16 mouse cellular contexts compared by ENCODE assay signal in the genomic region with DNA sequence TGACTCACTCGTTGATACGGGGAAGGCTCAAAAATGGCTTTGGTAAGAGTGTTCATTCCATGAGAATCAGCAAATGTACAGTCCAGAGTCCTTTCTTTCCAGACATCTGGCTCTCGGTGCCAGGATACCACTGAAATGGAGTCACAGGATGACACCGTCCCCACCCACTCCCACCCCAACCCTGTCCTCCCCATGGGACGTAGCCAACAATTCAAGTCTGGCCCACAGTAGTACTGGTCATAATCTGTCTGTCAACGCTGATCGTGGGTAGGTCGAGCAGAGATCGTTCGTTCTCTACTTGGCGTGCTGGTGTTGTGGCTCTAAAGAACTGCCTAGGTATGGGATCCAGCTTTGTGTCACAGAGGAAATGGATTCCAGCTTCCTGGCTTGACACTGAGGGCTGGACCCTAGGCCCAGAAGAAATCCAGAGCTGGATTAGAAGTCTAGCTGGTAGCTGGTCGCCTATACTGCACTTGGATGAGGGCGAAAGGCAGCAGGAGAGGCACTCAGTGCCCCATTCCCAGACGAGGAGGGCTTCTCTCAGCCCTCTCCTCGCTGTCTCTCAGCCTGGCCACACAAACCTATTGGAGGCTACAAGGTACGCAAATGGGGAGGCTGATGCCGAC. TPM values are rescaled to one million over a fixed set of nuclear protein-coding genes. Genes with fewer than 3 reads are reported as not detected.
DNase-seq lines count a peak whose midpoint lies in the region; ATAC-seq and TF ChIP-seq lines count a peak whose summit lies in the region.
"Had no signal": no experiment of that assay in that cellular context is flagged by ENCODE, and none has a peak within 500 bp of the region (broad histone marks: within the 10 kb centered on the region; RNA-seq: fewer than 3 reads in every experiment).

No protein-coding gene starts in this region.

- no peak overlapping the region for H3K4me2 ChIP-seq in kidney, embryonic 14.5 days (replicated peaks; ENCODE audit: low read depth, low read length)
- H3K4me2 ChIP-seq in CH12.LX (ENCODE audit: insufficient read depth, low read depth, poor library complexity, severe bottlenecking) = peak overlapping the region; percentile 67
- peak overlapping the region; percentile 13; the same call in 1 of the 2 replicates for H3K4me2 ChIP-seq in liver, postnatal 0 days (ENCODE audit: low read depth, low read length)
- H3K4me2 ChIP-seq in hindbrain, embryonic 16.5 days (ENCODE audit: low read length) = no peak overlapping the region
- H3K4me2 ChIP-seq: forebrain, embryonic 12.5 days; hindbrain, embryonic 14.5 days; stomach, embryonic 15.5 days had no signal

- no peak for TF ChIP-seq RAD21 in CH12.LX (IDR thresholded peaks at IDR 0.05; ENCODE audit: low read depth, low read length)

- dilution Hi-C loops in CH12.LX (cut with MboI; ENCODE audit: extremely low pct_ligation_motif_present, extremely low pct_unique_long_range_greater_than_20kb, low sequenced_read_pairs) = no loop called here

- no peaks in the 10 kb centered on the region for H3K36me3 ChIP-seq in kidney, embryonic 14.5 days (ENCODE audit: control insufficient read depth, insufficient read depth, low read length)
- H3K36me3 ChIP-seq in CH12.LX (replicated peaks in 1 of 2; ENCODE audit: control insufficient read depth in 1 of 2, insufficient read depth in 1 of 2, low read length in 1 of 2) = peaks cover 0 to 4% of the 10 kb centered on the region in 2 experiments
- H3K36me3 ChIP-seq in liver, postnatal 0 days (replicated peaks; ENCODE audit: insufficient read depth, low read length) = no peaks in the 10 kb centered on the region
- H3K36me3 ChIP-seq in hindbrain, embryonic 16.5 days (ENCODE audit: control insufficient read depth, insufficient read depth, low read length) = no peaks in the 10 kb centered on the region
- H3K36me3 ChIP-seq: forebrain, embryonic 12.5 days; stomach, embryonic 15.5 days had no signal

- ATAC-seq in kidney, embryonic 14.5 days (ENCODE audit: low FRiP score, low TSS enrichment) = no peak
- ATAC-seq in liver, postnatal 0 days = no peak
- no peak for ATAC-seq in hindbrain, embryonic 16.5 days

- no peak overlapping the region for H3K9ac ChIP-seq in kidney, embryonic 14.5 days (ENCODE audit: low read depth, low read length)
- peak overlapping the region; percentile 79 for H3K9ac ChIP-seq in CH12.LX (ENCODE audit: insufficient read depth, low read depth)
- no peak overlapping the region for H3K9ac ChIP-seq in liver, postnatal 0 days (replicated peaks)
- H3K9ac ChIP-seq in hindbrain, embryonic 16.5 days (ENCODE audit: low read depth, low read length) = no peak overlapping the region
- H3K9ac ChIP-seq: forebrain, embryonic 12.5 days; hindbrain, embryonic 14.5 days; stomach, embryonic 15.5 days had no signal

- peak; percentile 24 to 48 for DNase-seq in kidney, postnatal 36 days
- no peak for DNase-seq in CH12.LX (ENCODE audit: extremely low read depth)
- no peak for DNase-seq in liver, postnatal 0 days
- DNase-seq in adrenal gland, postnatal 14 days = no peak
- DNase-seq in right cerebral cortex, postnatal 36 days (ENCODE audit: low spot score in 2 of 2) = no peak
- DNase-seq: cerebellum, adult 18-20 months; kidney, adult 9 months; lung, postnatal 10 days; thymus, postnatal 14 days had no signal

- no peak; the same call in 1 of the 2 replicates for TF ChIP-seq POLR2A in CH12.LX (IDR thresholded peaks at IDR 0.05; ENCODE audit: low read depth, low read length)
- TF ChIP-seq POLR2A in embryonic fibroblast, embryonic 13.5 days (IDR thresholded peaks at IDR 0.05; ENCODE audit: low read depth, low read length) = 0 out of 2 replicates have a peak, but pooled peaks have one; percentile 23

- no peak overlapping the region for H3K4me3 ChIP-seq in kidney, embryonic 14.5 days (ENCODE audit: low read length)
- peak overlapping the region; percentile 23 to 59 (median 40) for H3K4me3 ChIP-seq in CH12.LX (replicated peaks in 1 of 3; ENCODE audit: low read depth in 2 of 3, low read length in 2 of 3, poor library complexity in 1 of 3)
- H3K4me3 ChIP-seq in embryonic fibroblast, embryonic 13.5 days (ENCODE audit: insufficient read depth, low read length) = no peak overlapping the region
- no peak overlapping the region for H3K4me3 ChIP-seq in liver, postnatal 0 days (ENCODE audit: low read depth, low read length)
- no peak overlapping the region for H3K4me3 ChIP-seq in hindbrain, embryonic 16.5 days (ENCODE audit: low read length)
- H3K4me3 ChIP-seq: forebrain, embryonic 12.5 days; layer of hippocampus, adult 2 months; stomach, embryonic 15.5 days had no signal

- TF ChIP-seq EP300 in CH12.LX (IDR thresholded peaks at IDR 0.05; ENCODE audit: low read length) = no peak
- no peak for TF ChIP-seq EP300 in liver, postnatal 0 days (IDR thresholded peaks at IDR 0.05; ENCODE audit: low read depth)

- H3K79me2 ChIP-seq in CH12.LX (replicated peaks; ENCODE audit: control insufficient read depth, extremely low read depth, insufficient read depth, poor library complexity, severe bottlenecking) = no peaks in the 10 kb centered on the region

- H3K27ac ChIP-seq in kidney, embryonic 14.5 days (ENCODE audit: low read depth, low read length) = no peak overlapping the region
- peak overlapping the region; percentile 34 for H3K27ac ChIP-seq in CH12.LX (ENCODE audit: insufficient read depth, low read depth)
- peak overlapping the region; percentile 92 for H3K27ac ChIP-seq in embryonic fibroblast, embryonic 13.5 days (ENCODE audit: insufficient read depth, low read length)
- no peak overlapping the region for H3K27ac ChIP-seq in liver, postnatal 0 days (ENCODE audit: low read depth)
- H3K27ac ChIP-seq in hindbrain, embryonic 16.5 days (ENCODE audit: low read depth, low read length) = no peak overlapping the region
- H3K27ac ChIP-seq: forebrain, embryonic 12.5 days; hindbrain, embryonic 14.5 days; layer of hippocampus, adult 2 months; stomach, embryonic 15.5 days had no signal

- no peaks in the 10 kb centered on the region for H3K9me3 ChIP-seq in kidney, embryonic 14.5 days (ENCODE audit: control insufficient read depth, low read length)
- H3K9me3 ChIP-seq in CH12.LX (replicated peaks; ENCODE audit: low read length) = no peaks in the 10 kb centered on the region
- no peaks in the 10 kb centered on the region for H3K9me3 ChIP-seq in liver, postnatal 0 days (ENCODE audit: low read length)
- no peaks in the 10 kb centered on the region for H3K9me3 ChIP-seq in hindbrain, embryonic 16.5 days (ENCODE audit: control insufficient read depth, low read length)
- H3K9me3 ChIP-seq: forebrain, embryonic 12.5 days; stomach, embryonic 15.5 days had no signal

- WGBS in kidney, embryonic 14.5 days = 82% methylated on average over 17 of the region's 17 CpGs
- WGBS in liver, postnatal 0 days (ENCODE audit: insufficient replicate concordance) = 74% methylated on average over 17 of the region's 17 CpGs
- 86% methylated on average over 17 of the region's 17 CpGs for WGBS in hindbrain, embryonic 16.5 days

- TF ChIP-seq CTCF in CH12.LX (conservative IDR thresholded peaks at IDR 0.05 in 1 of 2, IDR thresholded peaks at IDR 0.05 in 1 of 2; ENCODE audit: low read depth in 2 of 2, low read length in 2 of 2) = no peak
- TF ChIP-seq CTCF in embryonic fibroblast, embryonic 13.5 days (IDR thresholded peaks at IDR 0.05; ENCODE audit: borderline replicate concordance, insufficient read depth, low read length) = no peak
- TF ChIP-seq CTCF in liver, postnatal 0 days (IDR thresholded peaks at IDR 0.05; ENCODE audit: low read depth) = no peak

- peaks cover 13% of the 10 kb centered on the region; the same call in 1 of the 2 replicates for H3K4me1 ChIP-seq in kidney, embryonic 14.5 days (ENCODE audit: control insufficient read depth, insufficient read depth, low read length)
- H3K4me1 ChIP-seq in CH12.LX (ENCODE audit: control insufficient read depth in 1 of 2, insufficient read depth in 2 of 2) = peaks cover 55 to 81% of the 10 kb centered on the region in 2 experiments
- peaks cover 24% of the 10 kb centered on the region for H3K4me1 ChIP-seq in embryonic fibroblast, embryonic 13.5 days (ENCODE audit: control insufficient read depth, insufficient read depth, low read length)
- peaks cover 47% of the 10 kb centered on the region for H3K4me1 ChIP-seq in liver, postnatal 0 days (ENCODE audit: insufficient read depth)
- no peaks in the 10 kb centered on the region; the same call in 1 of the 2 replicates for H3K4me1 ChIP-seq in hindbrain, embryonic 16.5 days (ENCODE audit: control insufficient read depth, insufficient read depth, low read depth, low read length)

- H3K27me3 ChIP-seq in kidney, embryonic 14.5 days (ENCODE audit: control insufficient read depth, insufficient read depth, low read length) = no peaks in the 10 kb centered on the region
- H3K27me3 ChIP-seq in CH12.LX (replicated peaks) = no peaks in the 10 kb centered on the region
- no peaks in the 10 kb centered on the region for H3K27me3 ChIP-seq in liver, postnatal 0 days (ENCODE audit: insufficient read depth, low read length)
- no peaks in the 10 kb centered on the region for H3K27me3 ChIP-seq in hindbrain, embryonic 16.5 days (replicated peaks; ENCODE audit: control insufficient read depth, insufficient read depth, low read length)
- H3K27me3 ChIP-seq: forebrain, embryonic 12.5 days; stomach, embryonic 15.5 days had no signal

- in situ Hi-C loops in CH12.LX (cut with MboI; ENCODE audit: low pct_ligation_motif_present, low pct_unique_long_range_greater_than_20kb, low sequenced_read_pairs) = loop anchor here (5.0 to 10.0 kb wide), 4 partner anchors 33 to 205 kb away; no protein-coding TSS in a partner anchor

TF ChIP-seq in CH12.LX, 34 proteins besides CTCF, POLR2A, EP300 and RAD21 (continues in another document):
- no peak for TF ChIP-seq ZMIZ1 (IDR thresholded peaks at IDR 0.05; ENCODE audit: low read depth, low read length)
- no peak for TF ChIP-seq E2F4 (IDR thresholded peaks at IDR 0.05; ENCODE audit: insufficient replicate concordance, low read depth, low read length)
- TF ChIP-seq JUN (IDR thresholded peaks at IDR 0.05; ENCODE audit: insufficient read depth, low read depth, low read length) = no peak
- TF ChIP-seq ZKSCAN1 (IDR thresholded peaks at IDR 0.05; ENCODE audit: borderline replicate concordance, low read depth, low read length) = no peak
- no peak for TF ChIP-seq USF2 (conservative IDR thresholded peaks at IDR 0.05; ENCODE audit: low read depth, low read length)
- no peak for TF ChIP-seq TCF12 (IDR thresholded peaks at IDR 0.05; ENCODE audit: low read depth, low read length)
- TF ChIP-seq MYC (IDR thresholded peaks at IDR 0.05; ENCODE audit: low read depth, low read length) = no peak
- no peak for TF ChIP-seq NELFE (IDR thresholded peaks at IDR 0.05; ENCODE audit: low read depth, low read length)

RNA-seq across cellular contexts. Expression of gene Snx9, which starts 41.6 kb away (rescaled TPM):
- 27.6 and 44.5 TPM in 2 replicates for polyA plus RNA-seq in kidney, embryonic 14.5 days (2014; fragmentation: Nextera tagmentation; extraction: Ambion mirVana)
- total RNA-seq in CH12.LX (2012; rRNA removed) = 17.1 TPM in 2 replicates
- 16.3 and 17.0 TPM in 2 replicates for total RNA-seq in CH12.LX (2014; rRNA removed)
- 26.3 and 29.7 TPM in 2 replicates for polyA plus RNA-seq in CH12.LX (2012; ENCODE audit: insufficient read length, low read depth)
- 89.9 and 109 TPM in 2 replicates for polyA plus RNA-seq in embryonic fibroblast, embryonic 13.5 days (2011; ENCODE audit: insufficient read length, low read depth, missing spikeins)
- 13.1 and 13.5 TPM in 2 replicates for polyA plus RNA-seq in liver, postnatal 0 days (2015; fragmentation: Nextera tagmentation; extraction: Ambion mirVana)
- total RNA-seq in adrenal gland, postnatal 14 days (2021) = 48.4 and 49.2 TPM in 2 replicates
- 6.1 and 7.6 TPM in 2 replicates for polyA plus RNA-seq in hindbrain, embryonic 16.5 days (2015; fragmentation: Nextera tagmentation; extraction: Ambion mirVana)

Comparison
In these comparisons a context has a peak if more than half of its experiments do, and no peak if none do; other contexts are left out.
1. DNase-seq: peak in kidney, postnatal 36 days (2 of 2); none in CH12.LX (single experiment), liver, postnatal 0 days (single experiment), adrenal gland, postnatal 14 days (single experiment) and right cerebral cortex, postnatal 36 days (0 of 2).
2. H3K27ac ChIP-seq: peak in CH12.LX (single experiment) and embryonic fibroblast, embryonic 13.5 days (single experiment); none in kidney, embryonic 14.5 days (single experiment), liver, postnatal 0 days (single experiment) and hindbrain, embryonic 16.5 days (single experiment).
3. H3K4me2 ChIP-seq: peak in CH12.LX (single experiment) and liver, postnatal 0 days (single experiment); none in kidney, embryonic 14.5 days (single experiment) and hindbrain, embryonic 16.5 days (single experiment).
4. H3K4me3 ChIP-seq: peak in CH12.LX (3 of 3); none in kidney, embryonic 14.5 days (single experiment), embryonic fibroblast, embryonic 13.5 days (single experiment), liver, postnatal 0 days (single experiment) and hindbrain, embryonic 16.5 days (single experiment).